Mouse (Mus musculus) testis, postnatal 14 days (tissue): ENCODE data around the gene Yif1a.
A peak's percentile ranks its signal among the peaks of the same experiment; 100 is the strongest.

Source experiments
- DNase-seq: peaks from one replicate; pipeline ENCODE4 v3.0.0; 2021; ENCODE audit warnings: low spot score

The Yif1a gene

GRCm38 (mm10) chr19:5060365-5061330 lies 27.7 kb upstream of the Yif1a start:
- no peak for DNase-seq

GRCm38 (mm10) chr19:5062041-5062440 lies 26.3 kb upstream of the Yif1a start:
- DNase-seq = no peak

DNA sequence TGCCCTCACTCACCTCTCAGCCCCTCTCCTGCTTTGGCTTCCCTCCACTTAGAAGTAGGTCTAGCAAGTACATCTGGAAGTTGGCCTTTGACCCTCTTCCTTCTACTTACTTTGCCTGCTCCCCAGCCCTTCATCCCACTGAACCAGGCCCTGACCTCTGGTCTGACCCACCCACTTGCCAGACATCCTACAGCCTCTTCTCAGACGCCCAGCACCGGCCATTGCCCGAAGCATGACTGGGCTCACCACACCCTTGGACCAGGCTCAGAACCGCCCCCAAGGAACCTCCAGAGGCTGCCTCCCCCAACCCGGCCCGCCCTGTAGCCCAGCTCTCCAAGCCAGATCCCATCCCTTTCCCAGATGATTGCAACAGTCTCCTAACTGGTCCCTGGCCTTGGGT lies 25.9 kb upstream of the Yif1a start:
- DNase-seq = no peak

GRCm38 (mm10) chr19:5065104-5065503 lies 23.2 kb upstream of the Yif1a start:
- no peak for DNase-seq

DNA sequence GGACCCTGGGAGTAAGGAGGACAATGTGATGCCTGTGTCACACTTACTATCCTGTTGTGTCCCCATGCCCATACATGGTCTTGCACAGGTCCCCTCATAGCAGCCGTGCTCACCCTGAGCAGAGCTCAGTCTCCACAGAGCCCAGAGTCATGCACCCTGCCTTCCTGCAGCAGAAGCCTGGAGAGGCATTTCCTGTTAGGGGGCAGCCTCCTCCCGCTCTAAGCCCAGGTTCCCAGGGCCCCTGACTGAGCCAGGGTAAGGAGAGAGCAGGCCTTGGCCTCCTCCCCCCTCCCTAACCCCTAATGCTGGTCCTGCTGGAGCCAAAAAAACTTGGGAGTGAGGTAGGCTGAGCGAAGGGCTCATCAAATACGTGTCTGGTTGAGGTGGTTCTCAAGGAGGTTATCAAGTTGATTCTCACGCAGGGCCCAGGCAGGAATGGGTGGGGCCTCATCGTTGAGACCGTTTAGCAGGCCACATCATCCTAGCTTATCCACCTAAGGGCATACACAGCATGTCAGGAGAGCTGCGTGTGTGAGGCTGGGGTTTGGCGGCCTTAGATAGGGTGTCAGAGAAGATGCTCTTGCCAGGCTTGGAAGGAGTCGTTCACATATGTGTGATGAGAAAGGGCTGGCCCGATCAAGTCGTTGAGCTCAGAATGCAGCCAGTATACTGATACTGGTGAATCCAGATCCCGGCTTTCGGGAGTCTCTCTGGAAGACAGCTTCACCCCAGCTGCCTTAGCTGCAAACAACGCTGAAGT lies 21.1 kb upstream of the Yif1a start:
- DNase-seq = no peak

- peak; percentile 71 for DNase-seq
These were observed 20.3 kb upstream of the Yif1a start, which contains the start of gene Cd248 for GRCm38 (mm10) chr19:5067867-5068569. TSS of gene Cd248 (plus strand) at chr19:5068078.

GRCm38 (mm10) chr19:5068570-5069234 lies 19.6 kb upstream of the Yif1a start:
- no peak for DNase-seq

- no peak for DNase-seq
These were observed 18.9 kb upstream of the Yif1a start for GRCm38 (mm10) chr19:5069486-5069885.

DNA sequence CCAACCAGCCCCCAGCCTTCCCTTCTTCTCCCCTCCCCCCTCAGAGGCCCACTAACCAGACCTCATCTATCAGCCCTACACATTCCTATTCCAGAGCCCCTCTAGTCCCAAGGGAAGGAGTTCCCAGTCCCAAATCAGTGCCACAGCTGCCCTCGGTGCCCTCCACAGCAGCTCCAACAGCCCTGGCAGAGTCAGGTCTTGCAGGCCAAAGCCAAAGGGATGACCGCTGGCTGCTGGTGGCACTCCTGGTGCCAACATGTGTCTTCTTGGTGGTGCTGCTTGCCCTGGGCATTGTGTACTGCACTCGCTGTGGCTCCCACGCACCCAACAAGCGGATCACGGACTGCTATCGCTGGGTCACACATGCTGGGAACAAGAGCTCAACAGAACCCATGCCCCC lies 18.4 kb upstream of the Yif1a start:
- no peak for DNase-seq

GRCm38 (mm10) chr19:5071077-5071476 lies 17.3 kb upstream of the Yif1a start:
- no peak for DNase-seq

DNA sequence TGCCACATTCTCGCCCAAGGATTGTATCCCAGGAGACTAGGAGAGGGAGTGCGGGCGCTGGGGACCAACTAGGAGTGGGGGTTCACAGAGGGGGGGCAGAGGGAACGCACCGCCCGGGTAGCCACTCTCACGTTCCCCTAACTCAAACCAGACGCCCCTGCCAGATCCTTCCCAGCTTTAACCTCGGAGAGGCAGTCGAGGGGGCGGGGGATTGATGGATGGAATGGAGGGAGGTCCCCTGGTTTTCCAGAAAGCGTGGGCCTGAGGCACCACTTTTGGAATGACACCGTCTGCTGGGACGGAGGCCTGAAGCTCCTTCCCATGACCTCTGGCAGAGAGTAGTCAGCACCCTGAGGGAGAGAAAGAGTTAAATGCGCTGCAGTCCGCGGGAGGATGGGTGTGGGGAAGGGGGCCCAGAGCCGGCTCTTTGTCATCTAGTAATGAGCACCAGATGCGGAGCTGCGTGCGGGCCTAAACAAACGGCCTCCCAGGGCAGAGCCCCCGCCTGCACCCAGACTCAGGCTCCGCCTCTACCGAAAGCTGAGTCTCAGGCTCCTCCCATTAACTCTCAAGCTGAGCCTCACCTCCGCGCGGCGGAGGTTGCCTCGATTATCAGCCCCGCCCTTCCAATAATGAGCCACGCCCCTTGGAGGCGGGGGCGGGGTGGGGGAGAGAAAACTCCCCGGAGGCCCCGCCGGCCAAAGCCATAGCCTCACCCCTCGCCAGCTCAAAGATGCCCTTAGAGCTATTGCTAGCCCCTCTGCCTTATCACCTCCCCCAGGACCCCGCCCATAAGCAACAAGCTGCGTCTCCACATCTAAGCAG lies 16.6 kb upstream of the Yif1a start:
- DNase-seq = peak; percentile 82

GRCm38 (mm10) chr19:5072389-5073019 lies 15.8 kb upstream of the Yif1a start:
- DNase-seq = no peak

GRCm38 (mm10) chr19:5073028-5073427 lies 15.3 kb upstream of the Yif1a start:
- DNase-seq = no peak

GRCm38 (mm10) chr19:5073518-5073917 lies 14.8 kb upstream of the Yif1a start:
- DNase-seq = no peak

DNA sequence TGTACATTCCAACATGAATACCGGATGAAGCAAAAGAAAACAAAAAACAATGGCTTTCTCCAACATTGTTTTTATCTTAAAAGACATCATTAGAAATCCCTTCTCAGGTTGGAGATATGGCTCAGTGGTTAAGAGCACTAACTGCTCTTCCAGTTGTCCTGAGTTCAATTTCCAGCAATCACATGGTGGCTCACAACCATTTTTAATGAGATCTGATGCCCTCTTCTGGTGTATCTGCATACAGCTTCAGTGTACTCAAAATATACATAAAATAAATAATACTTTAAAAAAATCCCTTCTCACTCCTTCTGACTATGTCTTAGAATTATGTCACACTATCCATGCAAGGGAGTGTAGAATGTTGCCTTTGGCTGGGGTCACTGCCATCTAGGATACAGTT lies 9.1 kb upstream of the Yif1a start:
- no peak for DNase-seq

GRCm38 (mm10) chr19:5082005-5082404 lies 6.3 kb upstream of the Yif1a start:
- no peak for DNase-seq

- DNase-seq = no peak
These were observed 5.7 kb upstream of the Yif1a start for GRCm38 (mm10) chr19:5082596-5082995.

GRCm38 (mm10) chr19:5083961-5084833 lies 4.1 kb upstream of the Yif1a start:
- DNase-seq = no peak

DNA sequence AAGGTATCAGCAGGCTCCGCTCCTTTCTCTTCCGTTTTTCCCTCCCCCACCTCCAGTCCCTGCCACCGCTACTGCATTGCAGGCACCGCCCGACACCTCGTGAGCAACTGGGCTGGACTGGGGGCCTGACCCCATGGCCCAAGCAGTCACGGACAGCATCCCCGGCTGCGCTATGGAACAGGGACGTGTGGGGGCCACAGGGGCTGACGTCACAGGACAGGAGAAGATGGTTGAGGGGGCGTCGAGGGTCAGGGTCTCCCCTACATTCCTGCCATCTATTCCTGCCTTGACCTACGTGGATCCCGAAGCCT lies 3.5 kb upstream of the Yif1a start:
- DNase-seq = no peak
